Mouse (Mus musculus): ENCODE data around the gene Ush2a.

GRCm38 (mm10) chr1:188785056-188785455 lies 523.2 kb downstream of the Ush2a start:
- TF ChIP-seq POLR2A (IDR thresholded peaks at IDR 0.05; ENCODE audit: borderline replicate concordance, extremely low read depth, low read depth, low read length) (no peak), CTCF (IDR thresholded peaks at IDR 0.05; ENCODE audit: insufficient read depth, low read length) (no peak)

All from lung, adult 2 months (tissue).